Mouse (Mus musculus): ENCODE data around the gene Zswim1.
"Not testable (repeated sequence)": the region's sequence is repeated elsewhere in the genome, so short reads cannot be mapped to it uniquely, and the experiment has no call there.

The Zswim1 gene

DNA sequence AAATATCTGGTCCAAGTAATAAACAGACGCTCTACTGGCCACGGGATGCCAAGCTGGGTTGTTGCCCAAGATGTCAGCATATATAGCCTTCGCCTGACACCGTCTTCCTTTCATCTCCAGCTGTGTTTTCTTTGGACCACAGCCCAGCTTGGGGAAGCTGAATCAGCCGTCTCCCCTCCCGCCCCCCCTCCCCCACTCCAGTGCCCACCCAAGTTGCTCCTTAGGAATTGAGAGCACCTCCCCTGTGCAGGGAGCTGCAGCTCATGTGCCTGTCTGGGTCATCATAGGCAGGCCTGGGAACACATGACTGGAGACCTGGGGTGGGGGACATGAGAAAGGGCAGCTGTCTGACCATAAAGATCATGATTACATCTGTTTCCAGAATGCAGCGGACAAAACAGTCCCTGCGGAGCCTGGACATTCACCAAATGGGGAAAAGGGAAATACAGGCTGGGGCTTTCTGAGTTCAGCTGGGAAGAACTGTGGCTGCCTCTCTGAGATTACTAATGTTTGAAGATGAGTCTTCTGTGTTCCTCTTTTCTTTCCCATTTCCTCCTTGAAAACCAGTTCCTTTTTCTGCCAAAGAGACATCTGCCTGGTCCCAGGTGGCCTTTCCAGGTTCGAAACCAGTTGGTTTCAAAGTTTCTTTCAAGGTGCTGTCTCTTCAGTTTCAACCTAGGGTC is 39.8 kb downstream of the Zswim1 start:
- DNase-seq (ENCODE audit: low read depth, low spot score) = no peak

DNA sequence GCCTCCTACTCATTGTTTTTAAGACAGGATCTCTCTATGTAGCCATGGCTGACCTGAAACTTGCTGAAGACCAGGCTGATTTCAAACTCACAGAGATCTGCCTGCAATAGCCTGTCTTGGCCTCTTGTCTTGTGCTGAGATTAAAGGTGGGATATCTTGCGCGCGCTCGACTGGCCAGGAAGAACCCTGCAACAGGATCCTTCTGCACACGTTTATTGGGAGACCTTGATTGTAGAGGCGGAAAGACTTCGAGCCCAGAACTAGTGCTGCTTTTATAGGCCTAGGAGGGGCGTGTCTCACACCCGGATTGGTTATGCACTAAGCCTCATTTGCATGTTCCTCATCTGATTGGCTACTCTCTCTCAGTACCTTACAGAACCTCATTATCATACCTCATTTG is 40.9 kb downstream of the Zswim1 start:
- peak; percentile 53 for DNase-seq (ENCODE audit: low read depth, low spot score)

DNA sequence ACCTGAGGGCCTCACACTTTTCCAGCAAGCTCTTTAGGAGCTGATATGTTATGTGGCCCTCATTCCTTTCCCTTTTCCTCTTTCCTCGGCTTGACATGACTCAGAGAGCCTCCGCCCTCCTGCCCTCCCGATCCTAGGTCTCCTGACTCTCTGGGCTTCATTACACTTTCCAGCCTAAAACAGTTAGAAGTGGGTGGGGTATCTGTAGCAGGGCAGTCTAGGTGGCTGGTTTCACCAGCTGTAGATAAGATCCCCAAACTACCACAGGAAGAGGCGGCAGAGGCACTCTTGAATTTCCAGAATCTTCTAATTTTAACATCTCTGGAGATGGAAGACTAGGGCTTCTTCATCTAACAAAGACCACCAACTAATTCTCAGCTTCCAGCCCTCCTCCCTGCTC is 42.1 kb downstream of the Zswim1 start:
- DNase-seq (ENCODE audit: low read depth, low spot score) = no peak

DNA sequence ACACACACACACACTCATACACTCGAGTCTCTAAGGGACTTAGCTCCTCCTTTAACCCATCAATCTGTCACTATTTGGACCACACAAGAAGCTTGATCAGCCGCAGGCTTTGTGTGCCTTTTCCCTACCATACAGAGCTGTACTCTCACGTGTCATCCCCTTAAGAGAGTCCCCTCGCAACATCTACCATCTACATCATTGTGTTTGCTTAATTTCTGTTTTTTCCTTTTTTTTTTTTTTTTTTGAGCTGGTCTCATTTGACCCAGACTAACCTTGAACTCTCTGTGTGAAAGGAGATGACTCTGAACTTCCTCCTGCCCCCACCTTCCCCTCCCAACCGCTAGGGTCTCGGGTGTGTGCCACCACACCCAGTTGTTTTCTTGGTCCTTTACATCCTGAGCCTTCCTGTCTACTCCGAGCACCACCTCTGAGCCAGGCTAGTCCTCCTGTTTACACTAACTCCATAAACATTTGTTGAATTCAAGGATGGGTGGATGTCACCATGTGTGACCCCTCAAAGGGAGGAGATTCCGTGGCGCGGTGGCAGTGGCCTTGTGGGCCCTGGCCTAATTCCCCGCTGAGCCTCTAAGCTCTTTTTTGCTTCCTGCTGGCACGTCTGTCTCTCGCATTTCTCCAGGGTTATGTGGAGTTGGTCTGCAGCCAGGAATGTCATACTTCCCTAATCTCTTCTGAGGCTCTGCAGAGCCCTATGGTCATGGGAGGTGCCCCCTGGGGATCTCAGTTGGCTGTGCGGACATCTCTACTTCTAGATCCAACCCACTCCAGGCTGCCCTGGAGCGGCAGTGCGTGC is 44.5 kb downstream of the Zswim1 start:
- peak; percentile 87 for DNase-seq (ENCODE audit: low read depth, low spot score)

DNA sequence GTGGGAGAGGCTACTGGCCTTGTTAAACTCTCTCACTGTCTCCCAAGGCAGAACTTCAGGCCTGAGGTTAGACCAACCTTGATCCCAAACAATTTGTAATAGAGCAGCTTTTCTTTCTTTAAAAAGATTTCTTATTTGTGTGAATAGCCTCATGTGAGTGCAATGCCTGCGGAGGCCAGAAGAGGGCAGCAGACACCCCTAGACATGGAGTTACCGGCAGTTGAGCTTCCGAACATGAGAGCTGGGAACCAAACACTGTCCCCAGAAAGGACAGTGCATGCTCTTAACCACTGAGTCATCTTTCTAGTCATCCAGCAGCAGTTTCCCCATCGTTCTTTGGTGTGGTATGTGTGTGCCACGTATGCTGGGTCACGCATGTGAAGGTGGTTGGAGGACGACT is 45.1 kb downstream of the Zswim1 start:
- peak; percentile 86 for DNase-seq (ENCODE audit: low read depth, low spot score)

DNA sequence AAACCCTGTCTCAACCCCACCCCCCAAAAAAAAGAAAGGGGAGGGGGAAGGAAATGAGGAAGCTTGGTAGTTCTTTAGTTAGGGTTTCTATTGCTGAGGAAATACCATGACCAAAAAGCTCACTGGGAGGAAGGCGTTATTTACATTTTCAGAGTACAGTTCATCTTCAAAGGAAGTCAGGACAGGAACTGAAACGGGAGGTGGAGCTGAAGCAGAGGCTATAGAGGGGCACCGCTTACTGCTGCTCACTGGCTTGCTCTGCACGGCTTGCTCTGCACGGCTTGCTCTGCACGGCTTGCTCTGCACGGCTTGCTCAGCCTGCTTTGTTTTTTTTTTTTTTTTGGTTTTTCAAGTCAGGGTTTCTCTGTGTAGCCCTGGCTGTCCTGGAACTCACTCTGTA is 46.0 kb downstream of the Zswim1 start:
- DNase-seq (ENCODE audit: low read depth, low spot score) = no peak

DNA sequence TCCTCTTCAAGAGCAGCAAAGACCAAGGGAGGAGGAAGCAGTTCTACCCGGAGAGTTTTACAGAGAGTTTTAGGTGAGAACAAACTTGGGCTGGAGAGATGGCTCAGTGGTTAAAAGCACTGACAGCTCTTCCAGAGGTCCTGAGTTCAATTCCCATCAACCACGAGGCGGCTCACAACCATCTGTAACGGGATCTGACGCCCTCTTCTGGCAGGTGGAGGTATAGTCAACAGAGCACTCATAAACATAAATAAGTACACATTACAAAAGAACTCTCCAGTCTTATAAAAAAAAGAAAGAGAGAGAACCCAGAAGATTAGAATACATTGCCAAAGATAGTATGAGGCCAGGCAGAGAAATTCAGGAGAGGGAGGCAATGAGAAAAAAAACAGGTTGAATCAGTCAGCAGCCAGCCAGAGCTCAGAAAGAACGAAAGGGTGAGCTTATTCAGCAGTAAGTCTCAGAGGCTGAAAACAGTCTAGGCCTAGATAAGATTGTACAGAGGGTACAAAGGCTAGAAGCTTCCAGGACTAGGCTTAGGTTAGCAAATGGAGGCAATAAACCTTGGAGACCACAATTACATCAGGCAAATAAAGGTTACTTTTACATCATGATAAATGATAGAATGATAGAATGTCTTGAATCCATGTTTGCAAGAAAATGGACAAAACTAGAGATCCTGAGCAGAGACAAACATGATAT is 49.3 kb downstream of the Zswim1 start:
- peak; percentile 54 for DNase-seq (ENCODE audit: low read depth, low spot score)

DNA sequence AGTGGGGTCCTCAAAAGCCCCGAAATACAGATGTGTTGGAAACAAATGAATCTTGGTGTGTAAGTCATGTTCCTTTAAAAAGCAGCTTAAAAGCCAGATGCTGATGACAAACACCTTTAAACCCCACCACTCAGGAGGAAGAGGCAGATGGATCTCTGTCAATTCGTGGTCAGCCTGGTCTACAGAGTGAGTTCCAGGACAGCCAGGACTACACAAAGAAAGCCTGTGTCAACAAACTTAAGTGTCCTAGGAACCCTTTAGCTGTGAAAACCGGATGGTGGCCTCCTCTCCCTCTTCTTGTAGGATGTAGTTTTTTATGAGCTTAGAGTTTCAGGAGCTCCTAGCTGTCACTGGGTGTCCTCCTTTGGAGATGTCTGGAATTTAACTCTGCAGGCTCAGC is 51.1 kb downstream of the Zswim1 start:
- DNase-seq (ENCODE audit: low read depth, low spot score) = no peak

DNA sequence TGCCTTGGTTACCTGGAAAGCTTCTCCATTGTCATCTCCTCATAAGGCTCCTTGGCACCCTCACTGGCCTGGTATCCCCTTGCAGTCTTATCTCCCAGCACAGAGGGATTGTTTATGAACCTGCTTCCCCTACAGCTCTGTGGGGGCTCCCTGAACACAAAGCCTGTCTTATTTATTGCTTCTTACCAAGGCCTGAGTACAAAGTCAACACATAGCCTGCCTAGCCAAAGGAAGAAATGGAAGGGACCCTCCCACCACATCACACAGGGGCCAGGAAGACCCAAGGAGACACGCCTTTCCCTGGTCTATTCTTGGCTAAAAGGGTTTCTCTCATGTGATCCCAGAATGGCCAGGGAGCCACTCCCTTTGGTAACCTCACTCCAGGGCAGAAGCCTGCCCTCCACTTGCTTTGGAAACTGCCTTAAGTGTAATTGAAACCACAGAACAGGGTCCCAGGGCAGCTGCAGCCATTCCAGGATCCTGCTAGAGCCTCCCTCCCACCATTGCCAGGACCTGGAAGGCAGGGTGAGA is 51.8 kb downstream of the Zswim1 start:
- DNase-seq (ENCODE audit: low read depth, low spot score) = peak; percentile 86

DNA sequence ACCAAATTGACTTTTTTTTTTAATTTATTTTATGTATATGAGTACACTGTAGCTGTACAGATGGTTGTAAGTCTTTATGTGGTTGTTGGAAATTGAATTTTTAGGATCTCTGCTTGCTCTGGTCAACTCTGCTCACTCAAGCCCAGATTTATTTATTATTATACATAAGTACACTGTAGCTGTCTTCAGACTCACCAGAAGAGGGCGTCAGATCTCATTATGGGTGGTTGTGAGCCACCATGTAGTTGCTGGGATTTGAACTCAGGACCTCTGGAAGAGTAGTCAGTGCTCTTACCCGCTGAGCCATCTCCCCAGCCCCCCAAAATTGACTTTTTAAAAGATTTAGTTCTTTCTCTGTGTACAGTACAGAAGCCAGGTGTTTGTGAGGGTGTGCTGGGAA is 53.2 kb downstream of the Zswim1 start:
- DNase-seq (ENCODE audit: low read depth, low spot score) = not testable (repeated sequence)
